In genomic region chr6:88202921-88203690, GRCm38 (mm10) we compare ENCODE assay signal across 8 mouse cellular contexts. TPM values are rescaled to one million over a fixed set of nuclear protein-coding genes. Genes with fewer than 3 reads are reported as not detected.
DNase-seq lines count a peak whose midpoint lies in the region; ATAC-seq and TF ChIP-seq lines count a peak whose summit lies in the region.

No protein-coding gene starts in this region.

- H3K9me3 ChIP-seq in midbrain, embryonic 10.5 days (replicated peaks): no peaks in the 10 kb centered on the region
- no peaks in the 10 kb centered on the region for H3K9me3 ChIP-seq in midbrain, embryonic 15.5 days
- H3K9me3 ChIP-seq in lung, embryonic 14.5 days (ENCODE audit: low read depth, low read length): no peaks in the 10 kb centered on the region

- no peak for ATAC-seq in midbrain, embryonic 15.5 days (replicated peaks)
- ATAC-seq in lung, embryonic 14.5 days (ENCODE audit: insufficient read depth): peak; percentile 38; the same call in 1 of the 2 replicates
- no peak for ATAC-seq in frontal cortex, adult (ENCODE audit: low TSS enrichment)

- no peak overlapping the region for H3K27ac ChIP-seq in midbrain, embryonic 10.5 days (replicated peaks)
- H3K27ac ChIP-seq in midbrain, embryonic 15.5 days: no peak overlapping the region
- H3K27ac ChIP-seq in heart, adult 2 months: peak overlapping the region; percentile 87
- H3K27ac ChIP-seq in kidney, adult 2 months (ENCODE audit: insufficient read depth, low read depth, low read length): peak overlapping the region; percentile 84
- peak overlapping the region; percentile 69; the same call in 1 of the 2 replicates for H3K27ac ChIP-seq in lung, embryonic 14.5 days (ENCODE audit: low read depth)

- peak; percentile 56 for TF ChIP-seq CTCF in heart, adult 2 months (IDR thresholded peaks at IDR 0.05)
- no peak for TF ChIP-seq CTCF in kidney, adult 2 months (conservative IDR thresholded peaks at IDR 0.05; ENCODE audit: insufficient read depth, insufficient read length, low read depth, low read length)
- no peak for TF ChIP-seq CTCF in lung, embryonic 14.5 days (IDR thresholded peaks at IDR 0.05; ENCODE audit: low read depth)

- intact Hi-C loops in heart, adult 2 months (cut with DNase I): loop anchor here (2.0 kb wide), 1 partner anchor 68 kb away; no protein-coding TSS in a partner anchor

- no peak overlapping the region for H3K9ac ChIP-seq in midbrain, embryonic 15.5 days
- peak overlapping the region; percentile 27 for H3K9ac ChIP-seq in heart, adult 2 months (ENCODE audit: low read depth, low read length)
- no peak overlapping the region for H3K9ac ChIP-seq in lung, embryonic 14.5 days

- DNase-seq in midbrain, embryonic 10.5 days (ENCODE audit: low spot score): peak; percentile 50
- peak; percentile 55 to 78 for DNase-seq in heart, adult 2 months
- peak; percentile 90 for DNase-seq in kidney, adult 2 months
- peak; percentile 81 for DNase-seq in lung, embryonic 14.5 days
- DNase-seq in ovary, postnatal 10 days (ENCODE audit: low spot score): no peak
- no peak for DNase-seq in layer of hippocampus, adult 18-20 months (ENCODE audit: low spot score in 2 of 2)

- H3K27me3 ChIP-seq in midbrain, embryonic 10.5 days (ENCODE audit: low read depth, poor library complexity, severe bottlenecking): peaks cover 100% of the 10 kb centered on the region
- H3K27me3 ChIP-seq in midbrain, embryonic 15.5 days (replicated peaks): peaks cover 76% of the 10 kb centered on the region
- peaks cover 4% of the 10 kb centered on the region; the same call in 1 of the 2 replicates for H3K27me3 ChIP-seq in heart, adult 2 months (ENCODE audit: control insufficient read depth, insufficient read depth, low read length)
- peaks cover 2% of the 10 kb centered on the region; the same call in 1 of the 2 replicates for H3K27me3 ChIP-seq in kidney, adult 2 months (replicated peaks; ENCODE audit: control insufficient read depth, insufficient read depth, low read length)
- peaks cover 93% of the 10 kb centered on the region for H3K27me3 ChIP-seq in lung, embryonic 14.5 days (ENCODE audit: insufficient read depth, low read length)

- no peak overlapping the region for H3K4me2 ChIP-seq in midbrain, embryonic 15.5 days
- peak overlapping the region; percentile 33 for H3K4me2 ChIP-seq in lung, embryonic 14.5 days

- peak overlapping the region; percentile 29; the same call in 1 of the 2 replicates for H3K4me3 ChIP-seq in midbrain, embryonic 10.5 days
- no peak overlapping the region for H3K4me3 ChIP-seq in midbrain, embryonic 15.5 days
- peak overlapping the region; percentile 23 for H3K4me3 ChIP-seq in heart, adult 2 months
- H3K4me3 ChIP-seq in kidney, adult 2 months (ENCODE audit: insufficient read depth, low read depth, low read length): no peak overlapping the region
- H3K4me3 ChIP-seq in lung, embryonic 14.5 days (ENCODE audit: low read depth, low read length): 0 out of 2 replicates have a peak overlapping the region, but pooled peaks have one; percentile 4

- peak; percentile 92 for TF ChIP-seq EP300 in heart, adult 2 months (IDR thresholded peaks at IDR 0.05; ENCODE audit: insufficient read depth, low read depth, low read length)

- 1% methylated on average over 24 of the region's 24 CpGs for WGBS in midbrain, embryonic 10.5 days
- WGBS in midbrain, embryonic 15.5 days: 4% methylated on average over 24 of the region's 24 CpGs
- 9% methylated on average over 24 of the region's 24 CpGs for WGBS in heart, adult 2 months
- 13% methylated on average over 24 of the region's 24 CpGs for WGBS in kidney, adult 2 months
- WGBS in lung, embryonic 14.5 days: 2% methylated on average over 24 of the region's 24 CpGs

- TF ChIP-seq POLR2A in heart, adult 2 months (IDR thresholded peaks at IDR 0.05; ENCODE audit: insufficient read depth, low read depth, low read length): peak; percentile 64; the same call in 1 of the 2 replicates
- no peak for TF ChIP-seq POLR2A in kidney, adult 2 months (IDR thresholded peaks at IDR 0.05; ENCODE audit: low read depth, low read length)

- no peaks in the 10 kb centered on the region for H3K79me2 ChIP-seq in heart, adult 2 months (replicated peaks; ENCODE audit: control insufficient read depth, insufficient read depth, low read length)

- H3K36me3 ChIP-seq in midbrain, embryonic 10.5 days: no peaks in the 10 kb centered on the region
- no peaks in the 10 kb centered on the region for H3K36me3 ChIP-seq in midbrain, embryonic 15.5 days (replicated peaks)
- peaks cover 10% of the 10 kb centered on the region for H3K36me3 ChIP-seq in heart, adult 2 months (ENCODE audit: control insufficient read depth, insufficient read depth, low read length)
- H3K36me3 ChIP-seq in kidney, adult 2 months (ENCODE audit: control insufficient read depth, insufficient read depth, low read length): no peaks in the 10 kb centered on the region
- no peaks in the 10 kb centered on the region for H3K36me3 ChIP-seq in lung, embryonic 14.5 days (ENCODE audit: insufficient read depth)

- H3K4me1 ChIP-seq in midbrain, embryonic 10.5 days: peaks cover 61% of the 10 kb centered on the region
- peaks cover 23% of the 10 kb centered on the region for H3K4me1 ChIP-seq in midbrain, embryonic 15.5 days
- H3K4me1 ChIP-seq in heart, adult 2 months (ENCODE audit: control insufficient read depth, insufficient read depth, low read length): peaks cover 9% of the 10 kb centered on the region
- H3K4me1 ChIP-seq in kidney, adult 2 months (ENCODE audit: control insufficient read depth, insufficient read depth, low read length): no peaks in the 10 kb centered on the region
- 0 out of 2 replicates have a peak, but pooled peaks cover 2% of the 10 kb centered on the region for H3K4me1 ChIP-seq in lung, embryonic 14.5 days (ENCODE audit: insufficient read depth)

RNA-seq across cellular contexts. Expression of gene Gata2, which starts 9.4 kb away (rescaled TPM):
- polyA plus RNA-seq in midbrain, embryonic 10.5 days (2016; fragmentation: Nextera tagmentation; extraction: Ambion mirVana): 19.3 and 36.1 TPM in 2 replicates
- 20.7 and 20.9 TPM in 2 replicates for polyA plus RNA-seq in midbrain, embryonic 15.5 days (2015; fragmentation: Nextera tagmentation; extraction: Ambion mirVana)
- total RNA-seq in heart, adult 2 months (2021): 10 to 100 TPM; 17.8 to 19.6 TPM
- 14.3 and 18.7 TPM in 2 replicates for polyA plus RNA-seq in heart, adult 2 months (2012; rRNA removed)
- polyA plus RNA-seq in kidney, adult 2 months (2012; rRNA removed): 36.9 and 37.4 TPM in 2 replicates
- polyA plus RNA-seq in lung, embryonic 14.5 days (2014; fragmentation: Nextera tagmentation; extraction: Ambion mirVana): 13.8 and 14.6 TPM in 2 replicates
- 1 to 10 TPM; 5.0 to 5.9 TPM for total RNA-seq in layer of hippocampus, adult 18-20 months (2021)

RNA-seq across cellular contexts. Expression of gene Dnajb8, which starts 19.0 kb away (rescaled TPM):
- polyA plus RNA-seq in midbrain, embryonic 10.5 days (2016; fragmentation: Nextera tagmentation; extraction: Ambion mirVana): not detected in 2 replicates
- polyA plus RNA-seq in midbrain, embryonic 15.5 days (2015; fragmentation: Nextera tagmentation; extraction: Ambion mirVana): not detected in 2 replicates
- not detected for total RNA-seq in heart, adult 2 months (2021)
- polyA plus RNA-seq in heart, adult 2 months (2012; rRNA removed): 0.29 TPM in 1 of 2 replicates, not detected in the other
- polyA plus RNA-seq in kidney, adult 2 months (2012; rRNA removed): 0.10 TPM in 1 of 2 replicates, not detected in the other
- polyA plus RNA-seq in lung, embryonic 14.5 days (2014; fragmentation: Nextera tagmentation; extraction: Ambion mirVana): not detected in 2 replicates
- not detected for total RNA-seq in layer of hippocampus, adult 18-20 months (2021)

Comparison
In these comparisons a context has a peak if more than half of its experiments do, and no peak if none do; other contexts are left out.
1. H3K4me3 ChIP-seq: peak in midbrain, embryonic 10.5 days (single experiment), heart, adult 2 months (single experiment) and lung, embryonic 14.5 days (single experiment); none in midbrain, embryonic 15.5 days (single experiment) and kidney, adult 2 months (single experiment).
2. DNase-seq: peak in midbrain, embryonic 10.5 days (single experiment), heart, adult 2 months (2 of 2), kidney, adult 2 months (single experiment) and lung, embryonic 14.5 days (single experiment); none in ovary, postnatal 10 days (single experiment) and layer of hippocampus, adult 18-20 months (0 of 2).
3. H3K27ac ChIP-seq: peak in heart, adult 2 months (single experiment), kidney, adult 2 months (single experiment) and lung, embryonic 14.5 days (single experiment); none in midbrain, embryonic 10.5 days (single experiment) and midbrain, embryonic 15.5 days (single experiment).